Mouse (Mus musculus) kidney, adult 2 months (tissue): ENCODE measurements around the gene Ccser1. TPM values are rescaled to one million over a fixed set of nuclear protein-coding genes. Genes with fewer than 3 reads are reported as not detected.

Experiments
- DNase-seq: peaks from one replicate; pipeline ENCODE4 v3.0.0; 2021
- H3K27ac ChIP-seq: fragments of 200-500 bp; 2 replicates; pipeline ENCODE4 v1.5.1; 2012; ENCODE audit warnings: low read depth, low read length, control low read depth, inconsistent platforms; ENCODE audit not compliant: insufficient read depth
- H3K27me3 ChIP-seq: fragments of 200-500 bp; replicated peaks from 2 replicates; pipeline ENCODE4 v1.6.1; 2012; ENCODE audit warnings: mild to moderate bottlenecking, moderate library complexity, low read length, inconsistent platforms; ENCODE audit not compliant: control insufficient read depth, insufficient read depth
- H3K36me3 ChIP-seq: fragments of 200-500 bp; 2 replicates; pipeline ENCODE4 v1.6.1; 2012; ENCODE audit warnings: mild to moderate bottlenecking, moderate library complexity, low read length, inconsistent platforms; ENCODE audit not compliant: control insufficient read depth, insufficient read depth
- H3K4me1 ChIP-seq: fragments of 200-500 bp; 2 replicates; pipeline ENCODE4 v1.6.1; 2011; ENCODE audit warnings: low read length; ENCODE audit not compliant: control insufficient read depth, insufficient read depth
- H3K4me3 ChIP-seq: fragments of 200-500 bp; 2 replicates; pipeline ENCODE4 v1.5.1; 2011; ENCODE audit warnings: mild to moderate bottlenecking, low read depth, low read length, control low read depth; ENCODE audit not compliant: insufficient read depth
- CTCF ChIP-seq: fragments of 200-500 bp; conservative IDR thresholded peaks from 2 replicates; pipeline ENCODE4 v1.5.1; 2011; ENCODE audit warnings: low read depth, mild to moderate bottlenecking, control low read depth, low read length, moderate library complexity, mixed read lengths; ENCODE audit not compliant: insufficient read depth, insufficient read length
- POLR2A ChIP-seq: fragments of 200-500 bp; IDR thresholded peaks from one replicate; pipeline ENCODE4 v1.6.1; 2011; ENCODE audit warnings: low read depth, low read length, control low read depth
- WGBS: fragments of 180-500 bp; shearing (Covaris S2); methylation state at CpG from one replicate; pipeline ENCODE4 v1.1.7; 2018; 5-methylcytosine and 5-hydroxymethylcytosine counted together
- polyA plus RNA-seq: library from polyadenylated mRNA; depleted of rRNA; stranded (reverse); fragments of >200 nt; gene quantifications from 2 replicates; pipeline ENCODE4 v1.2.3, GENCODE M21; 2012

Ccser1 gene
- polyA plus RNA-seq, 1 experiment: 5.1 TPM

GRCm38 (mm10) chr6:62264525-62264924 lies 1084.4 kb downstream of the Ccser1 start:
- no peaks in the 10 kb centered on the region; the same call in 1 of the 2 replicates for H3K27me3 ChIP-seq
- no peak overlapping the region for H3K4me3 ChIP-seq
- no peak overlapping the region for H3K27ac ChIP-seq
- no peak for DNase-seq
- WGBS: 57% methylated on average over 1 of the region's 1 CpGs
- TF ChIP-seq CTCF (no peak), POLR2A (no peak)
- H3K36me3 ChIP-seq: no peaks in the 10 kb centered on the region
- no peaks in the 10 kb centered on the region for H3K4me1 ChIP-seq

- 84% methylated on average over 3 of the region's 3 CpGs for WGBS
- no peaks in the 10 kb centered on the region for H3K4me1 ChIP-seq
- no peak overlapping the region for H3K4me3 ChIP-seq
- H3K27ac ChIP-seq: no peak overlapping the region
- no peaks in the 10 kb centered on the region for H3K36me3 ChIP-seq
- TF ChIP-seq CTCF: no peak
- no peak for TF ChIP-seq POLR2A
- DNase-seq: no peak
- H3K27me3 ChIP-seq: no peaks in the 10 kb centered on the region
Observed at GRCm38 (mm10) chr6:62281256-62281655, 1101.1 kb downstream of the Ccser1 start.

- Histone ChIP-seq H3K27me3 (no peaks in the 10 kb centered on the region), H3K4me1 (no peaks in the 10 kb centered on the region), H3K27ac (no peak overlapping the region), H3K36me3 (no peaks in the 10 kb centered on the region), H3K4me3 (no peak overlapping the region)
- TF ChIP-seq POLR2A (no peak), CTCF (no peak)
- 61% methylated on average over 6 of the region's 6 CpGs for WGBS
- DNase-seq: no peak
Observed at GRCm38 (mm10) chr6:62301576-62302312, 1121.6 kb downstream of the Ccser1 start.

- no peak for DNase-seq
- H3K4me1 ChIP-seq: no peaks in the 10 kb centered on the region
- no peaks in the 10 kb centered on the region for H3K27me3 ChIP-seq
- no peak overlapping the region for H3K27ac ChIP-seq
- no peaks in the 10 kb centered on the region for H3K36me3 ChIP-seq
- 74% methylated on average over 3 of the region's 3 CpGs for WGBS
- TF ChIP-seq CTCF (no peak), POLR2A (no peak)
- H3K4me3 ChIP-seq: no peak overlapping the region
Observed at GRCm38 (mm10) chr6:62318627-62319026, 1138.5 kb downstream of the Ccser1 start.

GRCm38 (mm10) chr6:62340319-62340718 lies 1160.2 kb downstream of the Ccser1 start:
- Histone ChIP-seq H3K4me3 (no peak overlapping the region), H3K36me3 (no peaks in the 10 kb centered on the region), H3K27ac (no peak overlapping the region), H3K27me3 (no peaks in the 10 kb centered on the region), H3K4me1 (no peaks in the 10 kb centered on the region)
- TF ChIP-seq POLR2A (no peak), CTCF (no peak)
- no peak for DNase-seq
- WGBS: 56% methylated on average over 3 of the region's 3 CpGs

GRCm38 (mm10) chr6:62367802-62368201 lies 1187.7 kb downstream of the Ccser1 start:
- Histone ChIP-seq H3K4me3 (no peak overlapping the region), H3K27ac (no peak overlapping the region), H3K36me3 (no peaks in the 10 kb centered on the region), H3K27me3 (no peaks in the 10 kb centered on the region), H3K4me1 (no peaks in the 10 kb centered on the region)
- no peak for DNase-seq
- TF ChIP-seq CTCF: no peak
- TF ChIP-seq POLR2A: no peak
- 86% methylated on average over 2 of the region's 2 CpGs for WGBS
